Mouse (Mus musculus) thymus, adult 2 months (tissue): ENCODE results near the gene Gm28048.

Experiments used
- CTCF ChIP-seq: fragments of 200-500 bp; IDR thresholded peaks from 2 replicates; pipeline ENCODE4 v1.5.1; 2012; ENCODE audit warnings: mild to moderate bottlenecking, control low read depth, low read length, moderate library complexity, borderline replicate concordance; ENCODE audit not compliant: control insufficient read depth, poor library complexity, insufficient read depth; ENCODE audit errors: extremely low read depth
- POLR2A ChIP-seq: fragments of 200-500 bp; IDR thresholded peaks from 2 replicates; pipeline ENCODE4 v1.6.1; 2012; ENCODE audit warnings: mild to moderate bottlenecking, low read length, control low read depth, moderate library complexity; ENCODE audit not compliant: control insufficient read depth, poor library complexity, insufficient read depth; ENCODE audit errors: extremely low read depth

DNA sequence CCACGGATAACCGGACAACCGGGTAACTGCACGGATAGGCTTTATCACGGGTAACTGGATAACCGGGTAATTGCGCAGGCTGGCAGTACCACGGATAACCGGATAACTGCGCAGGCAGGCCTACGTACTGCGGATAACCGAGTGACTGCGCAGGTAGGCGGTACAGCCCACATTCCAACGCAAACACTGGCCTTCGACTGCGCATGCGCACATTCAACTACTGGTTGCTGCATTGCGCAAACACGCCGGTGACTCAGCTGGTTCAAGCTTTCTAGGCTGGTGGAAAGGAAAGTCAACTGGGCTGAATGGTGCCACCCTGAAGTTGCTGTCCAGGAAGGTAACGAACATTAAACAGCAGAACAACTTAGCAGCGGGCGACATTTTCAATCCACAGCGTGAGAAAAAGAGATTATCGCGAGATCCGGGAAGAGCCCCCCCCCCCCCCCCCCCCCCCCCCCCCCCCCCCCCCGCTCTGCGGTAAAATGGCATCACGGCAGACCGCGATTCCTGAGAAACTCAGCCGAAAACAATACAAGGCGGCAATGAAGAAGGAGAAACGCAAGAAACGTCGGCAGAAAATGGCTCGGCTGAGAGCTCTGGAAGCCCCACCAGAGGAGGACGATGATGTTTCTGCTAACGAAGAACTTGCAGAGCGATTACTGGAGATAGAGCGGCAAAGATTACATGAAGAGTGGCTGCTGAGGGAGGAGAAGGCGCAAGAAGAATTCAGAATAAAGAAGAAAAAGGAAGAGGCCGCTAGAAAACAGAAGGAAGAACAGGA lies 9.0 kb downstream of the Gm28048 start:
- TF ChIP-seq CTCF (no peak), POLR2A (no peak)
